Mouse (Mus musculus): ENCODE measurements around the gene Hist1h1d. TPM values are rescaled to one million over a fixed set of nuclear protein-coding genes. Genes with fewer than 3 reads are reported as not detected.
"Not testable (repeated sequence)": the region's sequence is repeated elsewhere in the genome, so short reads cannot be mapped to it uniquely, and the experiment has no call there.

Hist1h1d gene
- total RNA-seq, 2 experiments from 2014 or later = 2.2 to 2.3 TPM

DNA sequence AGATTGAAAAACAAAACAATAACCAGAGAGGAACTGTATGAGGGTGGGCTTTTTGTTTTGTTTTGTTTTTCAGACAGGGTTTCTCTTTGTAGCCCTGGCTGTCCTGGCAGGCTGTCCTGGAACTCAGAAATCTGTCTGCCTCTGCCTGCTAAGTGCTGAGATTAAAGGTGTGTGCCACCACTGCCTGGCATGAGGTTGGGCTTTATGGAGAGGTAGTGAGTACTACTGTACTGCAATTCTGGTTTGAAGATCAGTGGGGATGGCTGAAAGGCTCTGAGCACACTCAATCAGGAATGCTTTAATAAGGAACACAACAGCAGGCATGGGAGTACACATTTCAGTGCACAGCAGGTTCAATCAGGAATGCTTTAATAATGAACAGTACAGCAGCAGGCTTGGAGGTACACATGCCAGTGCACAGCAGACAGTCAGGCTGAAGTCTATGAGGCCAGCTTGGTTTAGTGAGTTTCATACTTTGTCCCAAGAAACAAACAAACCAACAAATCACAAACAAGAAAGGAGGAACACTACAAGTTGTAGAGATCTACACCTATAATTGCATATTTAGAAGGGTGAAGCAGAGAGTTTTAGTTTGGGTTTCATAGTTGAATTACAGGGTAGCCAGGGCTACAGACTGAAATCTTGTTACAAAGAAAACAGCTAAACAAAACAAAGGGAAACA is 30.5 kb downstream of the Hist1h1d start:
- DNase-seq = no peak
- intact Hi-C loops (cut with DNase I) = loop anchor here (2.0 to 10.0 kb wide), 8 partner anchors 39 to 1869 kb away; partner anchors contain the start of genes Hist1h1b, Hist1h1e, Hist1h1t and Hist1h2ac

DNA sequence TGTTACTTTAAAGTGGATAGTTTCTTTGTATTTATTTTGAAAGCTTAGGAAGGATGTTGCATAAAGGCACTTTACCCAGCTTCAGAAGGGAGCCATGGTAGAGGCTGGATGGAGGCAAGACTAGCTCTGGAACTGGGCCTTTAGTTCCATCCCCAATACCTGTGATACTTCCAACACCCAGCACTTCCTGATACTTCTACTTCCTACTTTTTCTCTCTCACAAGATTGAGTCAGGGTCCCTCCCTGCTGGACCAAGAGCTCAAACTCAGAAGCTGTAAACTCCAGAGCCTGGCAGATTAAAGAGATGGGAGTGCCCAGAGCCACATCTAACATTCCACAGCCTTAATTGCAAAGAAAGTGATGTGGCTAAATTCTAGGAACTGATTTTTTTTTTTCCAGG is 31.3 kb downstream of the Hist1h1d start:
- no peak for DNase-seq
- intact Hi-C loops (cut with DNase I) = loop anchor here (2.0 to 10.0 kb wide), 8 partner anchors 38 to 1870 kb away; partner anchors contain the start of genes Hist1h1b, Hist1h1e, Hist1h1t and Hist1h2ac

DNA sequence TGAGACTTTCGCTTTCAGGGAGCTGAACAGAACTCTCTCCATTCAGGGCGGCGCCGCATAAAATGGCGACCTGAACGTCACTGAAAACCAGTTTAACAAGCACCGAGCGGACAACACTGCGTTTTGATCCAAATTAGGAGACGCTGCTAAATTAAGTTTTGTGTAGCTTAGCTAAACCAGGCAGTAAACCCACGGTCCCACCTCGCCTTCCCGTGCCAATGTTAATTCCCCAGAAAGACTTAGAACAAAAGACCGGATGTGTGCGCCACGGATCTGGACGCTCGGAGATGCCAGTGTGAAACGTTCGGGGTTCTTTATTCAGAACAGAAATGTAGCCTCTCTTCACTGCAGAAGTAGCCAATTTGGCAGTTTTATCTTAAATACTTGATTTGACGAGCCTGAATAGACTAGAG is 32.0 kb downstream of the Hist1h1d start:
- DNase-seq = peak; percentile 73 to 80
- intact Hi-C loops (cut with DNase I) = loop anchor here (1.0 to 10.0 kb wide), 5 partner anchors 38 to 1870 kb away; partner anchors contain the start of genes Hist1h1b, Hist1h1c, Hist1h1e and Hist1h2ai

DNA sequence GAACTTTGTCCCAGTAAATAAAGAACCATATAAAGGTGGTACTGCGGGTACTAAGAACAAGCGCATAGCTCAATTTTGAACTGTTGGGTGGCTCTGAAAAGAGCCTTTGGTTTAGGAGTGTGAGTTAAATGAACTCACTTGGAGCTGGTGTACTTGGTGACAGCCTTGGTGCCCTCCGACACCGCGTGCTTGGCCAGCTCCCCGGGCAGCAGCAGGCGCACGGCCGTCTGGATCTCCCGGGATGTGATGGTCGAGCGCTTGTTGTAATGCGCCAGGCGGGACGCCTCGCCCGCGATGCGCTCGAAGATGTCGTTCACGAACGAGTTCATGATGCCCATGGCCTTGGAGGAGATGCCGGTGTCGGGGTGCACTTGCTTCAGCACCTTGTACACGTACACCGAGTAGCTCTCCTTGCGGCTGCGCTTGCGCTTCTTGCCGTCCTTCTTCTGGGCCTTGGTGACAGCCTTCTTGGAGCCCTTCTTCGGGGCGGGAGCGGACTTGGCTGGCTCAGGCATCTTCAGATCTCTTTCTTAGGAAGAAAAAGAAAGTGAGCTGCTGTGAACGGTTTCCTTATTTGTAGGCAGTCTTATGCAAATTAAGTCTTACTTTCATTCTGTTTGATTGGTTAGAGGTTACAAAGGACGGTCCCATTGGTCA is 32.5 kb downstream of the Hist1h1d start:
- intact Hi-C loops (cut with DNase I) = loop anchor here (1.0 to 10.0 kb wide), 5 partner anchors 37 to 1871 kb away; partner anchors contain the start of genes Hist1h1b, Hist1h1c, Hist1h1e and Hist1h2ai
- DNase-seq = peak; percentile 68 to 75

- DNase-seq = no peak
- intact Hi-C loops (cut with DNase I) = loop anchor here (5.0 to 10.0 kb wide), 3 partner anchors 151 to 1872 kb away; partner anchors contain the start of genes Hist1h1b, Hist1h1c, Hist1h2ai and Hist1h2an
Measured at GRCm38 (mm10) chr13:23586099-23586939, 33.3 kb downstream of the Hist1h1d start.

- intact Hi-C loops (cut with DNase I) = loop anchor here (5.0 to 10.0 kb wide), 3 partner anchors 150 to 1872 kb away; partner anchors contain the start of genes Hist1h1b, Hist1h1c, Hist1h2ai and Hist1h2an
- no peak for DNase-seq
Measured at GRCm38 (mm10) chr13:23586940-23587225, 33.8 kb downstream of the Hist1h1d start.

- DNase-seq = no peak
- intact Hi-C loops (cut with DNase I) = no loop called here
Measured at GRCm38 (mm10) chr13:23591206-23591605, 38.1 kb downstream of the Hist1h1d start.

DNA sequence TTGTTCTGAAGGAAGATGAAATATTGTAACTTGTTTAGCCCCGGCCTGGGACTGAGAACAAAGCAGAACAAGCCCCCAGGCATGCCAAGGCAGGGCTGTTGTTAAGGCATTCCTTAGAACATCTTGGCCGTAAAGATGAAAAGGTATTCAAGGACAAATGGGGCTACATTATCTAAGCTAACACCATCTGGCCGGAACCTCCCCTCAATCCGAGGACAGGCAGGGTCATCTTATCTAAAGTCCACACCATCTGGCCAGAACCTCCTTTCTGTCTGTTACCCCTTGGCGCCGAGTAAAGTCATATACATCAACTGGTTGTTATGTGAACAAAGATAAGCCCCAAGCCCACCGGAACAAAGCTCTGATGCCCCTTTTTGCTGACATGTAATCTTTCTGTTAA is 38.8 kb downstream of the Hist1h1d start:
- DNase-seq; intact Hi-C loops (cut with DNase I): not testable (repeated sequence)

GRCm38 (mm10) chr13:23592614-23593013 is 39.6 kb downstream of the Hist1h1d start:
- intact Hi-C loops (cut with DNase I) = no loop called here
- no peak for DNase-seq

DNA sequence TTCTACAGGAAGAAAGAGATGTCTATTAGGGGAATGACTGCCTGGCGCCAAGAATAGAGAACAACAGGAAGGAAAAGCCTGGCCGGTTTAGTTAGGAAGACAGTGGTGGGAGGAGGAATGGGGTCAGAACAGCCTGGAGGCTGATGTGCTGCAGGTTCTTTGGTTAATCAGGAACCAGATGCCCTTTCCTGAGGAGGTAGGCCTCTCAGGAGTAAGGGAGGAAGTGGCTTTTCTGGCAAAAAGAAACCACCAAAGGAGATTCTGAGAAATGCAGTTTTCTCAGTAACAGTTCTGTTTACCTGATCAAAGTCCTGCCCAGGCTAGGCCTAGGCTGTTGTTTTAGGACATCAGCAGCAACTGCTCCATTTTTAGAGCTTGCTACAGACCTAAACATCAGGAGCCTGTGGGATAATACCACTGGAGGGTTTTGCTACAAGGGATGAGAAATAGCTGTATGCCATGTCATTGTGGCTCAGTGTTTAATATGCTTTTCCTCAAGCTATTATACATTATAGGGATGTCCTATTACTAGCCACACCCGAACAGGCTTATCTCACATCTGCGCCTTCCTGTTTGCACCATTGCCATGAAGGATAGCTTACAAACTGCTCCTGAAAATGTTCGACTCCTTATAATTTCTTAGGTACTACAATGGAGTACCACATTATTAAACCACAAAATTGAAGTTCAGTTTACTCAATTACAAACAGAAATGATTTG is 40.1 kb downstream of the Hist1h1d start:
- intact Hi-C loops (cut with DNase I) = no loop called here
- no peak for DNase-seq

- DNase-seq = no peak
- intact Hi-C loops (cut with DNase I) = loop anchor here (5.0 kb wide), 1 partner anchor 73 kb away; no protein-coding TSS in a partner anchor
Measured at GRCm38 (mm10) chr13:23595185-23595584, 42.1 kb downstream of the Hist1h1d start.

DNA sequence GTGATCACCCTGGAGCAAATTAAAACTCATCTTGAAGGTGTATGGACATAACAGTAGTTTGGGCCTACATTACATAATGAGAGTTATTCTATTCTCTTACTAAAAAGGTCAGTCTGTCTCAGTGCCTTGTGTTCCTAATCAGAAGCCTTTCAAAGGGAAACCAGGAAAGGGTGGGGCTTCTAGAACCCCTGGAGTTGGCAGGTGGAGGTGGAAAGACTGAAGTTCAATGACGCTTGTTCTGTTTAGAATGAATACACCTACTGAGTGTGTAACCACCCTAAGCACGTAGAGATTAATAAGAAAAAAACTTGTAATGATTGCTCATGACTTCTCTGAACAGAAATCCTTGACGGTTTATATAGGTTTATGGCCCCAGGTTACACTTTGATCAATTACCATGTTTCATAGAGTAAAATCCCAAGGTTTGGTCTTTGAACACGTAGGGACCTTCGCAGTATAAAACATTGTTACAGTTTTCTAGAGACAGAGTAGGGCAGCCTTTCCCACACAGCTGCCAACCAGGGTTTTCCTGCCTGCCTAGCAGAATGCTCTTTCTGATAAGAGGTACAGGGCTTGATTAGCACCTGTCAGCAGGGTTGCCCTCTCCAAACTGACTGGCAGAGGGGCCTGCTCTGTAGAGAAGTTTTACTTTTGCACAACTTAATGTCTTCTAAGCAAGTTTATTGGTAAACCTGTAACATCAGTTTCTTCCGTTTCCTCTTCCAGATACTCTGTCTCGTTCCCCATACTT is 42.7 kb downstream of the Hist1h1d start:
- intact Hi-C loops (cut with DNase I) = loop anchor here (5.0 kb wide), 1 partner anchor 73 kb away; no protein-coding TSS in a partner anchor
- DNase-seq = no peak

DNA sequence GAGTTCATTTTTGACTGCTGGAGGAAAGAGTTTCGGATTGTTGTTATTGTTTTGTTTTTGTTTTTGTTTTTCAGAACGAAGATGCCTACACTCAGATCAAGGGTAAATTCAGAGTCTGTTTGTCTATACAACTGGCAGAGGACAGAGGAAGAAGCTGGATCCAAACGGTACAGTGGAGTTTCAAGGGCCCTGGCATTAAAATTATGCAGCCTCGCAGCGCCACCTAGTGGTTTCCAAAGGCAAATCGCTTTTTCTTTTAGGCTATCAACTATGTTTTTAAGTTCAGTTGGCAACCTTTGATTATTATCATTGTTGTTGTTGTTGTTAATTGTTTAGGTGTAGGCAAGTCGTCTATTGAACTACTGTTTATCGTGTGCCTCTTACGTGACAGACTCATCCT is 44.9 kb downstream of the Hist1h1d start:
- intact Hi-C loops (cut with DNase I) = loop anchor here (2.0 to 5.0 kb wide), 2 partner anchors 76 to 173 kb away; no protein-coding TSS in a partner anchor
- peak; percentile 79 to 85 for DNase-seq

- DNase-seq = no peak
- intact Hi-C loops (cut with DNase I) = no loop called here
Measured at GRCm38 (mm10) chr13:23603182-23603699, 50.2 kb downstream of the Hist1h1d start.

GRCm38 (mm10) chr13:23604452-23604851 is 51.4 kb downstream of the Hist1h1d start:
- intact Hi-C loops (cut with DNase I) = no loop called here
- no peak for DNase-seq

GRCm38 (mm10) chr13:23605052-23605451 is 52.0 kb downstream of the Hist1h1d start:
- intact Hi-C loops (cut with DNase I) = no loop called here
- no peak for DNase-seq

DNA sequence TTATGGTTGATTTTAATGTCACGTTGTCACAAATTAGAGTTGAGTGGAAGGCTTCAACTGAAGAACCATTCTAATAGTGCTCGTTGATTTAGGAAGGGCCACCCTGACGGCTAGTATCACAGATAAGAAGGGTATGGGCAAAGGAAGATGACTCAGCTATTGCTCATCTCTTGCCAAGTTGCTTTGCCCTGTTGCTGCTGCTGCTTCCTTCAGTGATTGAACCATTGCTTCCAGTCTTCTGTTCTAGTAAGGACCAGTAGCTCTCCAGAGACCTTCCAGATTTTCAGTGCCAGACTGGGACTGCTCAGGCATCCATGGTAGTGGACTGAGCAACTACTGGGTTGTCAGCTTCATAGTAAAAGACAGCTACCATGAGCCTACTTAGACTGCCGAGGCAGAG is 56.1 kb downstream of the Hist1h1d start:
- intact Hi-C loops (cut with DNase I) = no loop called here

DNA sequence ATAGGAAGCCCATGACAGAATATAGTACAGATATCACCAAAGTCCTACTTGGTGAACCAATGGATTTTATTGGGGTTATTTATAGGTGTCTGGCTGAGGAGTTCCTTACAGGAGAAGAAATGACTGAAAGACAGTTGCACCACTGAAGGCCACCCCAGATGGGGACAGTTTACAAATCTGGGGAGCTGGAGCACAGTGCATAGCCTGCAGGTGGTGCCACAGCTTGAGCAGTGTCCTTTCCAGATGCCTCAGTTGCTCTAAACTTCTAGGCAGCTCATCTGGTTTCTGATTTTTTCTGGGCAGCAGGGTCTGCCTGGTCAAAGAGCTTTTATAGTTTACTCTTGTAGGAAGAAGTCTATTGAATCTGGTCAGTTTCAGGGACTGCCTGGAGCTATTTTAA is 56.8 kb downstream of the Hist1h1d start:
- no peak for DNase-seq
- intact Hi-C loops (cut with DNase I) = no loop called here

More for the DNA sequence above, 56.1 kb downstream of the Hist1h1d start:
- DNase-seq = no peak

Measured in heart, postnatal 36 days (tissue).